Mouse (Mus musculus): Measurements from ENCODE around the gene Chrnb2. TPM values are rescaled to one million over a fixed set of nuclear protein-coding genes. Genes with fewer than 3 reads are reported as not detected.
A peak's percentile ranks its signal among the peaks of the same experiment; 100 is the strongest.

The Chrnb2 gene
- polyA plus RNA-seq, 1 experiment, result 0.42 TPM

- H3K4me3 ChIP-seq, result no peak overlapping the region
- H3K36me3 ChIP-seq (ENCODE audit: control insufficient read depth, insufficient read depth), result no peaks in the 10 kb centered on the region
- H3ac ChIP-seq (ENCODE audit: control insufficient read depth, insufficient read length), result no peak overlapping the region
- no peaks in the 10 kb centered on the region for H3K79me2 ChIP-seq (ENCODE audit: control insufficient read depth, insufficient read depth)
- H3K4me2 ChIP-seq (ENCODE audit: low read depth), result peak overlapping the region; percentile 41
- TF ChIP-seq SRF (IDR thresholded peaks at IDR 0.05; ENCODE audit: control insufficient read depth, insufficient read length, low read depth), result no peak
- no peak for TF ChIP-seq CEBPB (IDR thresholded peaks at IDR 0.05; ENCODE audit: insufficient read depth, poor library complexity, severe bottlenecking)
- no peak for TF ChIP-seq POLR2AphosphoS2 (IDR thresholded peaks at IDR 0.05; ENCODE audit: insufficient read length, low read depth)
- TF ChIP-seq TCF3 (IDR thresholded peaks at IDR 0.05; ENCODE audit: insufficient read length, low read depth), result no peak
- TF ChIP-seq REST (IDR thresholded peaks at IDR 0.05; ENCODE audit: insufficient read depth, insufficient read length), result no peak
- no peak for TF ChIP-seq MAX (IDR thresholded peaks at IDR 0.05; ENCODE audit: low read depth)
- TF ChIP-seq E2F4 (IDR thresholded peaks at IDR 0.05; ENCODE audit: insufficient read depth), result no peak
- TF ChIP-seq TCF12 (IDR thresholded peaks at IDR 0.05; ENCODE audit: insufficient read depth, poor library complexity, severe bottlenecking), result no peak
- TF ChIP-seq POLR2A (IDR thresholded peaks at IDR 0.05; ENCODE audit: insufficient read length, low read depth), result no peak
- no peak for TF ChIP-seq MYOG (IDR thresholded peaks at IDR 0.05; ENCODE audit: control insufficient read depth in 1 of 3, insufficient read depth in 1 of 3, insufficient read length in 2 of 3, low read depth in 2 of 3)
- TF ChIP-seq MYOD1 (IDR thresholded peaks at IDR 0.05; ENCODE audit: control insufficient read depth in 1 of 3, insufficient read length in 2 of 3, low read depth in 2 of 3), result no peak
- no peak for TF ChIP-seq USF1 (IDR thresholded peaks at IDR 0.05; ENCODE audit: low read depth)
- H3K27me3 ChIP-seq (ENCODE audit: control insufficient read depth, insufficient read depth, insufficient read length), result no peaks in the 10 kb centered on the region
Observed at GRCm38 (mm10) chr3:89795746-89796145, 31.3 kb upstream of the Chrnb2 start.

- Histone ChIP-seq H3K27me3 (ENCODE audit: control insufficient read depth, insufficient read depth, insufficient read length) (no peaks in the 10 kb centered on the region), H3ac (ENCODE audit: control insufficient read depth, insufficient read length) (no peak overlapping the region), H3K4me2 (ENCODE audit: low read depth) (no peak overlapping the region), H3K4me3 (no peak overlapping the region), H3K79me2 (ENCODE audit: control insufficient read depth, insufficient read depth) (no peaks in the 10 kb centered on the region), H3K36me3 (ENCODE audit: control insufficient read depth, insufficient read depth) (no peaks in the 10 kb centered on the region)
- no peak for TF ChIP-seq SRF (IDR thresholded peaks at IDR 0.05; ENCODE audit: control insufficient read depth, insufficient read length, low read depth)
- no peak for TF ChIP-seq REST (IDR thresholded peaks at IDR 0.05; ENCODE audit: insufficient read depth, insufficient read length)
- no peak for TF ChIP-seq MAX (IDR thresholded peaks at IDR 0.05; ENCODE audit: low read depth)
- TF ChIP-seq POLR2AphosphoS2 (IDR thresholded peaks at IDR 0.05; ENCODE audit: insufficient read length, low read depth), result no peak
- no peak for TF ChIP-seq MYOD1 (IDR thresholded peaks at IDR 0.05; ENCODE audit: control insufficient read depth in 1 of 3, insufficient read length in 2 of 3, low read depth in 2 of 3)
- TF ChIP-seq TCF12 (IDR thresholded peaks at IDR 0.05; ENCODE audit: insufficient read depth, poor library complexity, severe bottlenecking), result no peak
- TF ChIP-seq CEBPB (IDR thresholded peaks at IDR 0.05; ENCODE audit: insufficient read depth, poor library complexity, severe bottlenecking), result no peak
- no peak for TF ChIP-seq POLR2A (IDR thresholded peaks at IDR 0.05; ENCODE audit: insufficient read length, low read depth)
- TF ChIP-seq USF1 (IDR thresholded peaks at IDR 0.05; ENCODE audit: low read depth), result no peak
- TF ChIP-seq E2F4 (IDR thresholded peaks at IDR 0.05; ENCODE audit: insufficient read depth), result no peak
- TF ChIP-seq MYOG (IDR thresholded peaks at IDR 0.05; ENCODE audit: control insufficient read depth in 1 of 3, insufficient read depth in 1 of 3, insufficient read length in 2 of 3, low read depth in 2 of 3), result no peak
- no peak for TF ChIP-seq TCF3 (IDR thresholded peaks at IDR 0.05; ENCODE audit: insufficient read length, low read depth)
Observed at GRCm38 (mm10) chr3:89794616-89795015, 30.2 kb upstream of the Chrnb2 start.

GRCm38 (mm10) chr3:89788680-89789352 lies 24.4 kb upstream of the Chrnb2 start:
- Histone ChIP-seq H3K36me3 (ENCODE audit: control insufficient read depth, insufficient read depth) (no peaks in the 10 kb centered on the region), H3K4me2 (ENCODE audit: low read depth) (no peak overlapping the region), H3K27me3 (ENCODE audit: control insufficient read depth, insufficient read depth, insufficient read length) (peaks cover 7% of the 10 kb centered on the region), H3ac (ENCODE audit: control insufficient read depth, insufficient read length) (no peak overlapping the region), H3K79me2 (ENCODE audit: control insufficient read depth, insufficient read depth) (no peaks in the 10 kb centered on the region), H3K4me3 (no peak overlapping the region)
- TF ChIP-seq MYOD1 (IDR thresholded peaks at IDR 0.05; ENCODE audit: control insufficient read depth in 1 of 3, insufficient read length in 2 of 3, low read depth in 2 of 3), result no peak
- TF ChIP-seq TCF12 (IDR thresholded peaks at IDR 0.05; ENCODE audit: insufficient read depth, poor library complexity, severe bottlenecking), result no peak
- TF ChIP-seq TCF3 (IDR thresholded peaks at IDR 0.05; ENCODE audit: insufficient read length, low read depth), result no peak
- TF ChIP-seq REST (IDR thresholded peaks at IDR 0.05; ENCODE audit: insufficient read depth, insufficient read length), result no peak
- TF ChIP-seq MAX (IDR thresholded peaks at IDR 0.05; ENCODE audit: low read depth), result no peak
- TF ChIP-seq MYOG (IDR thresholded peaks at IDR 0.05; ENCODE audit: control insufficient read depth in 1 of 3, insufficient read depth in 1 of 3, insufficient read length in 2 of 3, low read depth in 2 of 3), result no peak
- no peak for TF ChIP-seq USF1 (IDR thresholded peaks at IDR 0.05; ENCODE audit: low read depth)
- no peak for TF ChIP-seq E2F4 (IDR thresholded peaks at IDR 0.05; ENCODE audit: insufficient read depth)
- no peak for TF ChIP-seq CEBPB (IDR thresholded peaks at IDR 0.05; ENCODE audit: insufficient read depth, poor library complexity, severe bottlenecking)
- no peak for TF ChIP-seq SRF (IDR thresholded peaks at IDR 0.05; ENCODE audit: control insufficient read depth, insufficient read length, low read depth)
- TF ChIP-seq POLR2AphosphoS2 (IDR thresholded peaks at IDR 0.05; ENCODE audit: insufficient read length, low read depth), result no peak
- no peak for TF ChIP-seq POLR2A (IDR thresholded peaks at IDR 0.05; ENCODE audit: insufficient read length, low read depth)

GRCm38 (mm10) chr3:89786275-89786674 lies 21.8 kb upstream of the Chrnb2 start:
- Histone ChIP-seq H3K27me3 (ENCODE audit: control insufficient read depth, insufficient read depth, insufficient read length) (peaks cover 7% of the 10 kb centered on the region), H3K36me3 (ENCODE audit: control insufficient read depth, insufficient read depth) (peaks cover 15% of the 10 kb centered on the region), H3K79me2 (ENCODE audit: control insufficient read depth, insufficient read depth) (no peaks in the 10 kb centered on the region), H3K4me2 (ENCODE audit: low read depth) (no peak overlapping the region), H3K4me3 (no peak overlapping the region), H3ac (ENCODE audit: control insufficient read depth, insufficient read length) (no peak overlapping the region)
- no peak for TF ChIP-seq POLR2AphosphoS2 (IDR thresholded peaks at IDR 0.05; ENCODE audit: insufficient read length, low read depth)
- no peak for TF ChIP-seq MYOD1 (IDR thresholded peaks at IDR 0.05; ENCODE audit: control insufficient read depth in 1 of 3, insufficient read length in 2 of 3, low read depth in 2 of 3)
- TF ChIP-seq REST (IDR thresholded peaks at IDR 0.05; ENCODE audit: insufficient read depth, insufficient read length), result no peak
- no peak for TF ChIP-seq TCF3 (IDR thresholded peaks at IDR 0.05; ENCODE audit: insufficient read length, low read depth)
- no peak for TF ChIP-seq E2F4 (IDR thresholded peaks at IDR 0.05; ENCODE audit: insufficient read depth)
- TF ChIP-seq MYOG (IDR thresholded peaks at IDR 0.05; ENCODE audit: control insufficient read depth in 1 of 3, insufficient read depth in 1 of 3, insufficient read length in 2 of 3, low read depth in 2 of 3), result no peak
